Mouse (Mus musculus): ENCODE data around the gene Cdiptos.

Gene Cdiptos

DNA sequence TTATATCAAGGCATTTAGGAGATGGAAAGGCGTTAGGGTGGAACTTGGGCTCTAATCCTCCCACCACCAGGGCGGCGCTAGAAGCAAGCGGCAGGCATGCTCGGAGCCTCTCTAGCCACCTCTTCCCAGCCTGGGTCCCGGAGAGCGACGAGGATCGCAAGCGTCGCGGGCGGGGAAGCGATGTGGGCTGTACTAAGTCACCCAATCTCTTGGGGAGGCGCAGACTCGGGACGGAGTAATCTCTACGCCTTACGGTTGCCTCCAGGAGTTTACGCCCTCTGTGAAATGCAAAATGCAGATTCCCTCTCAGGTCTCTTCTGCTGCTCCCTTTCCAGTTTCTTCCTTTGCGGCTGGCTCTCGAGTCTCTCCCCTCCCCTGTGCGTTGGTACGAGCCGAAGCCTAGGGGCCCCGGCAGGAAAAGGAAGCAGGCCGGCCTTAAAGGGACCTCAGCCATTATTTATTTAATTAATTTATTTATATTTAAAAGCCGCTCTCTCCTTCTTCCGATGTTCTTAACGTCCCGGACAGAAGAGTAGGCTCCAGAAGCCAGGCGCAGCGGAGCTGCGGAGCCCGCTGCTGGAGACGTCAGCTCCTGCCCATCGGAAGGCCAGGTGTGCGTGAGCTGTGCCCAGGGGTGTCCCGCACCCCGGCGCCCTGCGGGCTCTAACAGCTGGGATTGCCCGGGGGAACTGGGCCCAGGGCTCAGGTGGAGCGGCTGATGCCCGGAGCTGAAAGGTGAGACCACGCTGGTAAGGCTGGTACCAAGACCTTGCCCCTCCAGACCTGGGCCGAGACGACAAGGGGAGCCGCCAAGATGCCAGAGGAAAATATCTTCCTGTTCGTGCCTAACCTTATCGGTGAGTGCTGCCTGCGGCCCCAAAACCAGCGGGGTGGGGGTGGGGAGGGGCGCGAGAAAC, at the start of gene Cdiptos:
Gene Cdiptos, minus strand, starts transcription at position 149 of the 917 bp plus-strand sequence.
- DNase-seq = peak; percentile 94

DNA sequence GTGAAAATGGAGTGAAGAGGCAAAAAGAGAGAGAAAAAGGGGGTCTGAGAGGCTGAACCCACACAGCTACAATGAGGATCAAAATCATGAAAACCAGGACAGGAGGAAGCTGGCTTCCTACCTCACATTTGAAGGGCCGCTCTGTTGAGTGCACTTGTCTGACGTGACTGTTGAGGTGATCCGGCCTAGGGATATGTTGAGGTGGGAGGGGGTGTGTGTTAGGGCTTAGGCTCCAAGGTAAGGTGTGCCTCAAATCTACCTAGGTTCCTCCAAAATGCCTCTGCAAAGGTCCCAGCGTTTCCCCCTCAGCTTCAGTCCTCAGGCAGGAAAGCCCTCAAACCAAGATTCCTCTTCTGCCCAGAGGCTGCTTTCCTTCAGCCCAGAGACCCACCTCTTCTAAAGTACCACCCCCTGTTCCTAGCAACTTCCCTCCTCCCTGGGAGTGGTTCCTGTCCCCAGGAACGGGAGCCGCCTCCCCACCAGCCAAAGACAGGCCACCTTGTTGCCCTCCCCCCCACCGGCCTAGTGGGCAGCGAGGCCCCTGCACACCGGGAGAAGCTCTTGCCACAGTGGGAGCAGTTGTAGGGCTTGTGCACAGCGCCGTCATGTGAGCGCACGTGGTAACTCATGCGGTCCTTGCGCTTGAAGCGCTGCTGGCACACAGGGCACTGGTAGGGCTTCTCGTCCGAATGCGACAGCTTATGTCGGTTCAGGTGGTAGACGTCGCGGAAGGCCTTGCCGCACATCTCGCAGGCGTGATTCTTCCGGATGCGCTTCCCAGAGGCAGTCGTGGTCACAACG, 49.1 kb upstream of the Cdiptos start:
- DNase-seq = peak; percentile 88

DNA sequence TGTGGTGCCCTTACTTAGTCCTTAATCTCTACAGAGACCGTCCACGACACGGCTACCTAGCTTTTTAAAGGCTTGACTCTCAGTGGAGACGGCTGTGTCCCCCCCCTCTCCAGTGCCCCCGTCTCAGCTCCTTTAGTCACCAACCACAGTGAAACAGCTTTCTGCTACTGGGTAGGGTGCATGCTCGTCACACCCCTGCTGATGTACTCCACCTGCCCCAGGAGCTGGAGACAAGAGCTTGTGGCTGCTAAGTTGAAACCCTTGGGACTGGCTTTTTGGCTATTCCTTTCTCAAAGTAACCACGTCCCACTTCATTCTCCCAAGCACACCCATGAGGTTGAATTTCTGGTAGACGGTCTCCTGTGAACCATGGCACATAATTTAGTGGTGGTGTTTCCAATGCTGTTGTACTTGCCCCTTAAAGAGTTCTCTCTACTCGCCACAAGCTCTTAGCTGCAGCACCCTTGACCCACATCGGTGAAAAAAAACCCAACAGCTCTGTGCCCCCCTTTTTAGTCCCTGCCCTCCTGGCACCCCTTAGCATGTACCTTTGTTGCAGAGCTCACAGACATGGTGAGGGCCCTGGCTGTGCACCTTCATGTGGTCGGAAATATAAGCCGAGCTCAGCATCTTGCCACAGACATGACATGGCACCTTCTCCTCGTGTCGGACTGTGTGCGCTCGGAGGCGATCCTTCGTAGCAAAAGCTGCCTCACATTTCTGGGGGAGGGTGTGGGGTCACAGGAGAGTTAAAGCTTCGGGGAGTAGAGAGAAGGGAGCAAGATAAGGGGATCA, 48.2 kb upstream of the Cdiptos start:
- peak; percentile 73 for DNase-seq

DNA sequence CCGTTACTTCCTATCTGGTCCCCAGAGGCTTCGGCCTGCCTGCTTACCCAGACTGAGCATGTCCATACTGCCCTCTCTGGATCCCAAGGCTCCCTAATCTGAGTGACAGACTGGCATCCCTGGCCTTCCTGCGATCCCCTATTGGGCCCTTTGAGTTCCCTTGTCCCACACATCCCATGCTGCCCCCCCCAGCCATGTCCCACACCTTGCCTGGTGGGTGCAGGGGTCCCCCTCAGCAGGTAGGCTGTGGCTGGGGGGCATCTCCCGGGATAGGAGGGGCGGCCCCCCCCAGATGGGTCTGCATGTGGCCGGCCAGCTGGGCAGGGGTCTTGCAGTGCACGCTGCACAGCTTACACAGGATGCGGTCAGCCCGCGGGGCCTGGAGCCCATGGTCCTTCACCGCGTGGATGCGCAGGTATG, 47.4 kb upstream of the Cdiptos start:
- DNase-seq = no peak

DNA sequence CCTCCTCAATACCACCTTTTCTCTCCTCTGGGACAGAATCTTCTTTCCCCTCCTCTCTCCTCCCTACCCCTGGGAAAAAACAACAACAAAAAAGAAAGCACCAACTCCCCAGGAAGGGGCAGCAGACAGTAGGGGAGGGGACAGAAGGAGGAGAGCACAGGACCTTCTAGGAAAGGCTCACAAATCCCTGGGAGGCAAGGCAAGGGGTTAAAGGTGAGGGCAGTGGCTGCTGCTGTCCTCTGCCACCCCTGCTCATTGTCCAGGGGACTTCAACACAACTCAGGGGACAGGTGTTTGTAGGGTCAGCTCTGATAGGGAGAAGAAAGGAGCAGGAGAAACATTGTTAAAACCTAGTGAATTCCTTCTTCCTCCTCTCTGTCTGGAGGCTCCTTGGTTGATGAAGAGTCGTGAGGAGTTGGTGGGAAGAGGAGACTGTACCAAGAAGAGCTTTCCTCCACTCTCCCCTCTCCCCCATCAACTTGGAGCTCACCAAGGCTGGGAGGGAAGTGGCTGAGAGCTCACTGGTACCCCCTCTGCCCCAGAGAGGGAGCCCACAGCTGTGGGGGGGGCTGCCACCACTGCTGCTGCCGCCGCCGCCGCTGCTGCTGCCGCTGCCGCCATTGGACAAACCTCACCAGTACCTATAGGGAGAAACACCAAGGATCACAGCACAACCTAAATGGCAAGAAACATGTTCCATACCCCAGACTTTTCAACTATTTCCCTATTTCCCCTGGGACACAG, 46.8 kb upstream of the Cdiptos start:
- DNase-seq = peak; percentile 40

DNA sequence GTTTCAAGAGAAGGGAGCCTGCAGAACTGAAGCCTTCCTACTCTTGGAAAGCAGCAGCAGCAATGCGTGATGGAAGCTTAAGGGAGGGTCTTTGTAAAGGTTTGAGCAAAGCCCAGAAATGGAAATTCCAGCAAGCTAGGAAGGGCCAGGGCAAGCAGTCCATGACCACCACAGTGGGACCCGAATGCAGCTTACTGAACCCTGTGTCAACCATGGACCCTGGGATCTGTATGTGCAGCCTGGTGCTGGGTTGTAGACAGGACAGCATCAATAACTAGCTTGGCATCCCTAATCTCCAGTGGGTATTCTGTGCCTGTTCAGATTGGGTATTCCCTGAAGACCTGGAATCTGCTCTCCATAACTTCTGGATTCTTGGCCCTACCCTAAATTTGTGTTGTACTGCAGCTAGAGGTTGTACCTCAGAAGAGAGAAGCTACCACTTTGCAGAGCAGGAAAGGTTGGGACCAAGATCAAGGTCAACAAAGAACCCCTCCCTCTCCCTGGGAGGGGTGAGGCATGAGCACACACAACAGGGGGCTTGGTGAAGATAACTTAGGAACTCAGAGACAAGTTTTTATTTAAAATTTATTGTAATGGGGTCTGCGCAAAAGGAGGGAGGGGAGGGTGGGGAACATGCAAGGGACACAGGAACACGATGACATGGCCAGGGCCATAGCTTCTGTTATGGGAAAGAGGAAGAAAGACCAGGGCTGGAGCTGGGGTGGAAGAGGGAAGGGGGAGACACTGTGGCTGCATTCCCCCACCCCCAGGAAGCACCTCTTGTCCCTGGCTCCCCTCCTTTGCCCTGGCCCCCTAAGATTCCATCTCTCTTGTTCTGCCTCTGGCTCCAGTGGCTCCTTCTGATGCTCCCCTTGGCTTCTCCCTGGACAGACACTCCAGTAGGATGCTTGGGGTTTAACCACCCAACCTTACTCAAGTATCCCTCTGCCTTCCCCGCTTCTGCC, 45.9 kb upstream of the Cdiptos start:
- no peak for DNase-seq

DNA sequence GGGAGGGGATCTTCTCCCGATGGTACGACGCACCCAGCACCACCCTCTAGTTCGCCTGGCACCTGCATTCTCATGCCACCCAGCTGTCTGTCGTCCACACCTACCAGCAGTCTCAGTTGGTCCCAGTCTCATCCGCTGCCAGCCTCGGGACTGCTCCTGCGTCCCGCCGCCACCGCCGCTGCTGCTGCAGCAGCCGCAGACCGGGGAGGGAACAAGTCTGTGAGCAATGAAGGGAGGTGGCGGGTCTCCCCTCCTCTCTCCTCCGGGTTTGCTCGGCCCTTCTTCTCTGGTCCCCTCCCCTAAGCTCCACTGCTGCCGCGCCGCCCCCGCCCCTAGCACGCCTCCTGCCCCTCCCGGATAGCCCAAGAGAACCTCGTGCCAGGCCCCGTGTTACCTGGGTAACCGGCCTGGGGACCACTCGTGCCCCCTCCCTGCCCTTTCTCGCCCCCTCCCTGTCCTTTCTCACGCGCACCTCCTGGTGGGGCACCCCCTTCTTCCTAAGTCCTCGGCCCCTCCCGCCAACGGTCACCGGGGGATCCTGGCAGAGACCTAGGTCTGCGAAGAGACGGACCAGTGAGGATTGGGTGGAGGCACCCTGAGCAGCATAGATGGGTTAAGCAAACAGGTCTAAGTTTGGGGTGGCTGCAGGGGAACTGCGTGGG, 45.1 kb upstream of the Cdiptos start, which contains the start of the genes Gm42742 and Prrt2:
Gene Gm42742, minus strand, starts transcription at position 197 of the 662 bp plus-strand sequence.
Gene Prrt2, minus strand, starts transcription at position 311 of the 662 bp plus-strand sequence.
- DNase-seq = peak; percentile 75

DNA sequence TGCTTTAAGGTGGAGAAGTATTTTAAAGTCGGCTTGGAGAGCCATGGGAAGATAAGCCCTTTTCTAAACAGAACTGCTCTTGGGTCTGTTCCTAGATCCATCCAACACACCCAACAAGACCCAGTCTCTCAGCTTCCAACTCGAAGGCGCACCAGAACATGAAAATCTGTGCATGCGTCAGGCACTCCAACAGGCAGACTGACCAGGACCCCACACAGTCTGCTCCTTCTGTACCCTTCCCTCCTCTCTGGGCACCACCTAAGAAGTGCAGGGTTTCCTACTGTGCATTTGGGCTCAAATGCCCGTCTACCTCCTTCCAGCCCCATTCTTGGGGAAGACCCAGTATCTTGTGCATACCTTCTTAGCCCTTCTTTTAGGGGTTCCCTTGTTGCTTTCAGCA, 44.6 kb upstream of the Cdiptos start:
- DNase-seq = no peak

DNA sequence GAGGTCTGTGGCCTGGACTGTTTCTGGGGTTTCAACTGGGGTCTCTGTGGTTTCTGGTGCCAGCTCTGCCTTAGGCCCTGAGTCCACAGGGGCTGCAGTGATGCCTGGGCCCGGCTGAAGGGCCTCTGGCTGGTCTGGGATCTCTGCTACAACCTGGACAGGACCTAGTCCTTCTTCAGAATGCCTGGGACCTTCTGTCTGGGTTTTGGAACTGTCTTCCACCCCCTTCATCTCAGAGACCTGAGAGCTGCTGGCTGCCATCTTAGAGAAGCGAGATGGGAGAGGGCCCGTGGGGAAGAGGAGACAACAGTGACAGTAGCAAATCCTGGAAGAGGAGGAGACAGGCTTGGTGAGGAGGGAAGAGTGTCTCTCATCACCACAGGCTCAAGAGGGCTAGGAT, 44.1 kb upstream of the Cdiptos start:
- no peak for DNase-seq

DNA sequence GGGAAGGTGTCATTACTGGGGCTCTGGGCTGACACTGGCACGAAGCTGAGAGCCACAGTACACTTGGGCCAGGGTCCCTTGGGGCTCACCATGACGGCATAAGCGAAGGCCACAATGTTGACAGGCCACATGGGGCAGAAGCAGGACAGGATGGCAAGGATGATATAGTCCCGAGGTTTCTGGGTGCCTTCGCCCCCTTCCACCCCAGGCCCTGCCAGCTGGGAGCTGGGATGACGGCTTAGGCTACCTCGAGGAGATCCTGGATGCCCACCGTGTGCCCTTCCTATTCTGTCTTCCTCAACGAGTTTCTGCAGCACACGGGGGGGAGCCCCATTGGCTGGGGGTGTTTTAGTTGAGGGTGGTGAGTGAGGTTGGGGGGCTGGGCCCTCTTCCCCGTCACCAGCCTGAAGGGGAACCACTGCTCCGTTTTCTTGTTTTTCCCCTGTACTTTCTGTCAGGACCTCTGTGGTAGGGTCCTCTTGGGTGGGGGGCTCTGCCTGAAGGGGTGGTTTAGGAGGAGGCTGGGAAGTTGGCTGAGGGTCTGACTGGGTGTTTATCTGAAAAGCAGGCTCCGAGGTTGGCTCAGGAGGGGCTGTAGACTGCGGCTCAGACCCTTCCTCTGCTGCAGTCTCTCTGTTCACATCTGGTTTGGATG, 43.5 kb upstream of the Cdiptos start:
- no peak for DNase-seq

DNA sequence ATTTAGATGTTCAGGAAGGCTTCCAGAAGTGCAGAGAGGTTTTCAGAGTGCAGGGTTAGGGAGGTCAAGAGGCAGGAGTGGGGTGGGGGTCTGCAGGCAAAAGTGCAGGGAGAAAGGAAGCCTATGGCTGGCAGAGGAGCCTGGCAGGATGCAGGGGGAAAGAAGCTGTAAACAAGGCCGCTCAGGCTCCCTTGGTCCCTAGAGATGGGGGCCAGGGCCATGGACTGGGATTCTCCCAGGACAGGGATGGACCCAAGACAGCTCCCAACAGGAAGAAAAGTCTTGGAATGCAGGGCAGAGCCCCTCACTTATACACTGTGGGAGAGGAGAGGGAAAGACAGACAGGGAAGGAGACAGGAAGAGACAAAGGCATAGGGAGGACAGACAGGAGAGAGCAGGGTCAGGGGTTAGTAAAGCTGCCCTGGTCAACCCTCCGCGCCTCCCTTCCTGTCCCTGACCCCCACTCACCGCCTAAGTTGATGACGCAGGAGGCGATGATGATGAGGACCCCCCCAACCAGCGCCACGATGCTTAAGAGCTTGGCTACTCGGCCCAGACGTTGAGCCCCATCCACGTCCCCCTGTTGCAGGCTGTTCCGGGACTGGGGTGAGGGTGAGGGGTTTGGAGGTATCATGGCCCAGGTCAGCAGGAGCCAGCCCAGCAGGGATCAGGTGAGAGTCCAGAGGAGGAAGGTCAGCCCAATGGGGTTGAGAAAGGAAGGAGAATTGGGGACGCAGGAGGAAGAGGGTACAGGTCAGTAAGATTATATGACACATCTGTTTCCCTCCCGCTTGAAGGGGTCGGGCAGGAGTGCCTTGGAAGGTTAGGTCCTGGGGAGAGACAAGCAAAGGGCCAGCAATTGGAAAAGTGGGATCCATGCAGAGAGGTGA, 42.8 kb upstream of the Cdiptos start:
- no peak for DNase-seq

DNA sequence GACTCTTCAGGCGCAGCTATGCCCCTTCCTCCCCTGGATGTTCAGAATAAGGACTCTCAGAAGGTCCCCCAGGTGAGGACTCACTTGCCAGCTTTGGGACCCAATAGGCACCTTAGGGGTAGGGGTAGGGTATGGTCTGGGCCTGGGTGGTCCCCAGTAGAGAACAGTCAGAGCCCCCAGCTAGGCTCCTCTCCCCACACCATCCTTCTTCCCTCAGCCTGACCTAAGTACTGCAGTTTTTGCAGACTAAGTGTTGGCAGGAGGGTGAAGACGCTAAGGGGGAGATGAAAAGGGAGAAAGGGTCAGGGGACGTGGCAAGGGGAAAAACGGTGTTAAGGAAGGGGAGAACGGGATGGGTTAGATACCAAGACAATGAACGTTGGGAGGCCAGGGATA, 42.0 kb upstream of the Cdiptos start:
- no peak for DNase-seq

DNA sequence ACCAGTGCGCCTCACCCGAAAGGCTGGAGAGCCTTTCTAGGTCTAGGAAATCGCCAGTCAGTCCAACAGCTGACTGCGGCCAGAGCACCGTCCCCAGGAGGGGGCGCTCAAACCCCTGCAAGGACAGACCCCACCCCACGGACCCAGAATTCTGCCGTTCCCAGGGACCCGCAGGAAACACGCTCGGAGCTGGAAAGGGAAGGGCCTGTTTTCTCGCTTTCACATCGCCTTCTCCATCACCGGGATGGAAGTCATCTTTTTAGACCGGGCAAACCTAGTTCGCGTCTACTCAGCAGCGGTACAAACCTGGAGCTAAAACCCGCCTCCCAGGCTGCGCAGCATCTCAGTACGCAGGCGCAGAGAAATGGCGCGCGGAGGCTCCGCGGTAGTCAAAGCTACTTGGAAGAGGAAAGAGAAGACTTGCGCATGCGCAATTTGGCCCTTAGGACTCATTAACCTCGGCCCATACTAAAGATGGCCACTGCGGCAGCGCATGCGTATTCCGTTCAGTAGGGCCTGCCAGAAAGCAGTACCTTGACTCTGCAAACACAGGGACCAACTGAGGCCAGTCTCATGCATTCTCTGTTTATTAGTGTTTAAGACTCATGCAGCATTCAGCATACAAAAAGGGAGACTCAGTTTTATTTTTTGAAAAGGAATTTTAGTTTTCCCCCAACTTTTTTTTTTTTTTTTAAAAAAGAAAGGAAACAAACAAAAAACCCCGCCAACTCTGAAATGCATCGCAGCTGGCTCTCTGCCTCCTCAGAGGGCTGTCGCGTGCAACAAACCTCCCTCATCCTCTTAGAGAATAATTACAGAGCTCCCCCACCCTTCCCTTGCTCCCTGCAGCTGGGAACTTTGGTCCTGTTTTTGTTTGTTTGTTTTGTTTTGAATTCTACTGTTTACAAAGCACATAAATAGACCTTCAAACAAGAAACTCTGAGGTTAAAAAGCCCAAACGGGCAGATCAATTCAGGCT, 41.4 kb upstream of the Cdiptos start, which contains the start of gene Pagr1a:
Gene Pagr1a, minus strand, starts transcription at position 382 of the 979 bp plus-strand sequence.
- peak; percentile 96 for DNase-seq

DNA sequence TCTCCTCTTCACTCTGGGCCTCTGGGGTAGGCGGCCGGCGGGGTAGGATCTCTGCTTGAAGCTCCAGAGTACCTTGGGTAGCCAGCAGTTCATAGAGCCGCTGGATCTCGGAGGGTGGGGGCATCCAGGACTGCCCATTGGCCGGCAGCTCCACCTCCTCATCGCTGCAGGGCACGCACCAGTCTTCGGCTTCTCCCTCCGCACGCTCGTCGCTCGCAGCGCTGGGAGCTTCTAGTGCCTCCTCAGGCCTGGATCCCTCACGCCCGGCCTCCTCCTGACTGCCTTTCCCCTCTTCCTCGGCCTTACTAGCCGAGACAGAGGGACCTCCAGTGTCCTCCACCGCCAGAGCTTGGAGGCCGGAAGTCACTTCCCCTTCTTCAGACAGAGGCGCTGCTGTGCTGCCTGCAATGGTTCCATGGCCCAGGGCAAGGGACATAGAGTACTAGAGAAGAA, 40.6 kb upstream of the Cdiptos start:
- no peak for DNase-seq

DNA sequence TGATC, 40.4 kb upstream of the Cdiptos start, which contains the start of gene Pagr1b:
Gene Pagr1b, minus strand, starts transcription at position 4 of the 5 bp plus-strand sequence.
- DNase-seq = no peak

DNA sequence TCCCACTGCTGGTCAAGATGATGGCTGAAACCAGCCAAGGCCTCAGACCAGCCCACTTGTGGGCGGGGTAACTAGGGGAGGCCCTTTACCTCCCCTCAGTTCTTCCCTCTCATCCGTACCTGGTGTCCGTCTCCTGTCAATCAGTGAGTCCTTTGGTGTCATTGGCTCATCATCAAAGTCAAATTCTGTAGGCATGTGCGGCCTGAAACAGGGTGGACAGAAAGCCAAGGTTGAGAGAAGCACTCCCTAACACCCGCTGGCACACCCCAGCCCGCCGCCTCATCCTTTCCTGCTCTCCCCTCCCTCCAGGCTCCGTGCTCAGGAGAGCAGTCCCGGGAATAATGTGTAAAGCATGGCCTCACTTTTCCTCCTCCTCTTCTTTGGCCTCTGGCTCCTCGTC, 40.2 kb upstream of the Cdiptos start:
- no peak for DNase-seq

DNA sequence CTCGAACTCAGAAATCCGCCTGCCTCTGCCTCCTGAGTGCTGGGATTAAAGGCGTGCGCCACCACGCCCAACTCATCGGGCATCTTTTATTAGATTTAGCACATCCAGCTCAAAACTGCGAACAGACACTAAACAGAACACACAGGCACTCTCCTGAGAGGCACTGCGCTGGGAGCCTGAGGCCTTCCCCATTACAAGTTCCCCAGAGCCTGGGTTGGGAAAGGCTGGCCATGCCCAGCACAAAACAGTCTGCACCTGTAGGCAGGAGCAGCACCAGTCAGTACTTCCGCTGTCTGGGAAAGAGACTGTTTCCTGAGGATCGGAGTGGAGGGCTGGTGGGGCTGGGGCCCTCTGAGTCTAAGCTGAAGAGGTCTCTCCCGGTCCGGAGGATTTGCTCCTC, 39.1 kb upstream of the Cdiptos start:
- DNase-seq = no peak

DNA sequence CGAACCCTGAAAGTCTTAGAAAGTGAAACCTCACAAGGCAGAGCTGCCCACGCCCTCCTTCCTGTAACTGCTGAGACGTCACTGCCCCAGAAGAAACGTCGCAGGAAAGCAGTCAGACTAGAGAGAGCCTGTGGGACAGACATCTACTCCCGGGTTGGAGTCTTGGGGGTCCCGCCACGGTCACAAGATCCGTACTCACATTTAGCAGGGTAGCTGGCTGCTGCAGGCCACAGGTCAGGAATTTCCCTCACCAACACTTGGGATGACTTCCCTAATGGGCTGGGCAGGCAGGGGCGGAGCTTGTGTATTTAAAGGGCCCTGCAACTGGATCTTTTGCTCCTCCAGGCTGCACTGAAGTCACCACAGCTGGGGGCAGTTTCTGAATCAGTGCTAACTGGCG, 38.4 kb upstream of the Cdiptos start, which contains the start of gene Mvp:
Gene Mvp, minus strand, starts transcription at position 302 of the 400 bp plus-strand sequence.
- peak; percentile 70 for DNase-seq

All from thymus, postnatal 25 days (tissue).